Mouse (Mus musculus) urinary bladder, postnatal 4 days (tissue): ENCODE results near the gene Atxn10.
"Not testable (repeated sequence)": the region's sequence is repeated elsewhere in the genome, so short reads cannot be mapped to it uniquely, and the experiment has no call there.

Experiments used
- DNase-seq, 2 experiments: peaks; one replicate each; pipeline ENCODE4 v3.0.0; 2021 to 2022; ENCODE audit warnings: low spot score in 2 of 2

Atxn10 gene

DNA sequence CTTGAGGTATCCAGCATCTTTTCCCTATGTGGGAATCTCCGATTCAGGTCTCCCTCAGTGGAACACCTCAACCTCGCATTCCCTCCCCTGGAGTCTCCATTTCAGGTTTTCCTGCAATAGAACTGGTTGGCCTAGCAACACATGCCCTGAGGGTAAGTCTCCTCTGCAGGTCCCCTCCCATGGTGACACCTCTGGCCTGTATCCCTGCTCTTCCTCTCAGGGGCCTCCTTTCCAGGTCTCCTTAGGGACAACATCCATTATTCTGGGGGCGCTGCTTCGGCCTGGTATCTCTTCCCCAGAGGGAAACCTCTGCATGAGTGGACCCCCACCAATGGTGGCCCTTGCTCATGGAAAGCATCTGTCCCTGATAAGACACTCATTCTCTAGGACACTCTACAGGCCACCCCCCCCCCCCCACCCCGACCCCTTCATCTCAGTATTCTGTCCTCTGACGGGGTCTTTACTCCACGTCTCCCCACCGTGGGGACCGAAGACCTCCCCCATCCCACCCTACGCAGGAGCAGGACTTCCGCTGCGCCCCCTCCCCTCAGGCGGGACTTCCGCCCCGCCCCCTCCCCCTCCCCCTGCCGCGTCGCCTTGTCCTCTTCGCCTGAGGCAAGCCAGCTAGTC lies at the start of gene Atxn10:
Atxn10 (plus strand) TSS at position 575 of the 630 bp plus-strand sequence.
- DNase-seq, result no peak

GRCm38 (mm10) chr15:85294632-85295031 lies 41.4 kb upstream of the Atxn10 start:
- DNase-seq, result no peak

DNA sequence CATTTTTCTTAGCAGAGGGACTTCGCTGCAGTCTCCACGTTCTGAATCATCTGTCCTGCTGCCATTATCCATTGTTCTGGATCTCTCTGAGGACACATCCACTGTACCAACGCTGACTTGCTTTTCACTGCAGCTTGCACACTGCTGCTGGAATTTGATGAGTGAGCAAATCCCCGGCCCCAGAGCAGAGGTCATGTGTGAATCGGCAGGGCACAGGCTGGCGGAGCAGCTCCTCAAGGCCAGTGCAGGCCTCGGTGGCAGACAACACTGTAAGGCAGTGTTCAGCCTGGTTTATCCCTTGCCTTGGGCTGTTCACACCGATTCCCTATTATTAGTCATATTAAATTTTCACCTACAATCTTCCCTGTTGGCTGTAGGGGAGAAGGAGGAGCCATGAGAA lies 40.5 kb upstream of the Atxn10 start:
- DNase-seq, result no peak

DNA sequence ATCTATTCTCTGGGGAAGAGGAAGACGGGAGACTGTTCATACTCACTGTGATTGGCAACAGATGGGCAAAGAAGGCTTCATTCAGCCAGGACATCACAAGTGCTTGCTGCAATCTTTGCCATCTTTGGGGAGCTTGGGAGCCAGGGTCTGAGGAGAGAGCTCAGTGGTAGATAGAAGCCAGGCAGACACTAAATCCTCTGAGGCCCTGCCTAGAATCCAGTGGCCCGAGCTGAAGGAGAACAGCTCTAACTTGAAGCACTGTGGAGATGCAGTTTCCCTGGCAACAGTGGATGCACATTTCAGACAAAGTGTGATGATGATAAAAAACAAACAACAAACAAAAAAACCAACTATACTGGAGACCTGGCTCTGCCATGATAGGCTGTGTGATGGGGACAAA lies 40.1 kb upstream of the Atxn10 start:
- no peak for DNase-seq

- DNase-seq, result no peak
Observed at GRCm38 (mm10) chr15:85296538-85296937, 39.5 kb upstream of the Atxn10 start.

GRCm38 (mm10) chr15:85298167-85298781 lies 37.8 kb upstream of the Atxn10 start:
- DNase-seq, result no peak

DNA sequence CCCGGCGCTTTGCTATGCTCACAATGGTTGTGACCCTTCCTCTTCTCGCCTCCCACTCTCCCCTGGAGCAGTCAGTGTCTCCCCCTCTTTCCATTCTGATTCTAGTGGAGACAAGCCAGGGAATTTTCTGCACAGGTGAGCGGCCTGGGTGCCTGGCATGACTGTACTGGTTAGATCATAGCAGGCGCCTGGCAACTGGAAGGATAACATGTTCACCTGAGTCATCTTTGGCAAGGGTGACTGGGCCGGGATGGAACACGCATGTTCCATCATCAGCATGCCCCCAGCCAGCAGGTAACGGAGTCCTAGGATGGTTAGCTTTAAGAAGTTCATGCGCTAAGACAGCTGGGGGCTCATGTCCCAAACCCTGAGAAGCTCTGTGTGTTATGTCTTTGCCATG lies 37.1 kb upstream of the Atxn10 start:
- DNase-seq, result no peak

- DNase-seq, result no peak
Observed at GRCm38 (mm10) chr15:85303241-85303640, 32.8 kb upstream of the Atxn10 start.

DNA sequence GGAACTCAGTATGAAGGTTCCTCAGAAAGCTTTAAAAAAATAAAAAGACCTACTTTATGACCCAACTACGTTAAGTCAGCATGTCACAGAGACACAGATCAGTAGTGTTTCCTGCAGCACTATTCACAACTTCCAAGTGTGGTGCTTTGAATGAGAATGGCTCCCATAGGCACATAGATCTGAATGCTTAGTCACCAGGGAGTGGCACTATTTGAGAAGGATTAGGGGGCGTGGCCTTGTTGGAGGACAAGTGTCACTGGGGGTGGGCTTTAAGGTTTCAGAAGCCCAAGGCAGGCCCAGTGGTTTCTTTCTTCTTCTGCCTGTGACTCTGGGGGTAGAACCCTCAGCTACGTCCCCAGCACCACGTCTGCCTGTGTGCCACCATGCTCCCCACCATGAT lies 32.1 kb upstream of the Atxn10 start:
- no peak for DNase-seq

- no peak for DNase-seq
Observed at GRCm38 (mm10) chr15:85307061-85307660, 28.9 kb upstream of the Atxn10 start.

GRCm38 (mm10) chr15:85311058-85311657 lies 24.9 kb upstream of the Atxn10 start:
- DNase-seq, result no peak

DNA sequence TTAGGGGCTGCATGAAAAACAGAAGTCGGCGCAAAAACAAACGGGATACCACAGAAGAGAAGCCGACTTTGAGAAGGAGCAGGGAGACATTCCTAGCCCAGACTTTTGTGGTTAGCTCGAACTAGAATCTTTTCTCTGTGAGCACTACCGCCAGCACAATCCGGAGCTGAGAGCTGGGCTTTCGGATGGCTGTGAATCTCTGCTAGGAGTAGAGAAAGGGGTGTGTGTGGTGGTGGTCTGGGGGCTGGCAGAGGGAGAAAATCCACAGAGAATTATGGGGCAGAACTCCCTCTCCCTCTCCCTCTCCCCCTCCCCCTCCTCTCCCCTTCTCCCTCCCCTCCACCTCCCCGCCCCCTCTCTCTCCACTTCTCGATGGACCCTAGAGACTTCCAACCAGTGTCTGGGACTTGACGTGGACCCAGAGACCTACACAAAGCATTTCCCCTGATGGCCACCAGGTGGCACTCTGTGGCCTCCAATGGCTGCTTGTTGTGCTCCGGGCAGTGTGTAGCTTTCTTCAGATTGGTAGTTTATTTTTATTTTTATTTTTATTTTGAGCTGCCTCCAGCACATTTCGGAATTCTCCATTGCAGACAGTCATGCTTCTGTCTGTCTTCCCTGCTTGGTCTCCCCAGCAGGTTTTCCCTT lies 20.5 kb upstream of the Atxn10 start:
- DNase-seq, result peak; percentile 66 to 78

GRCm38 (mm10) chr15:85316342-85317140 lies 19.5 kb upstream of the Atxn10 start:
- DNase-seq, result no peak

DNA sequence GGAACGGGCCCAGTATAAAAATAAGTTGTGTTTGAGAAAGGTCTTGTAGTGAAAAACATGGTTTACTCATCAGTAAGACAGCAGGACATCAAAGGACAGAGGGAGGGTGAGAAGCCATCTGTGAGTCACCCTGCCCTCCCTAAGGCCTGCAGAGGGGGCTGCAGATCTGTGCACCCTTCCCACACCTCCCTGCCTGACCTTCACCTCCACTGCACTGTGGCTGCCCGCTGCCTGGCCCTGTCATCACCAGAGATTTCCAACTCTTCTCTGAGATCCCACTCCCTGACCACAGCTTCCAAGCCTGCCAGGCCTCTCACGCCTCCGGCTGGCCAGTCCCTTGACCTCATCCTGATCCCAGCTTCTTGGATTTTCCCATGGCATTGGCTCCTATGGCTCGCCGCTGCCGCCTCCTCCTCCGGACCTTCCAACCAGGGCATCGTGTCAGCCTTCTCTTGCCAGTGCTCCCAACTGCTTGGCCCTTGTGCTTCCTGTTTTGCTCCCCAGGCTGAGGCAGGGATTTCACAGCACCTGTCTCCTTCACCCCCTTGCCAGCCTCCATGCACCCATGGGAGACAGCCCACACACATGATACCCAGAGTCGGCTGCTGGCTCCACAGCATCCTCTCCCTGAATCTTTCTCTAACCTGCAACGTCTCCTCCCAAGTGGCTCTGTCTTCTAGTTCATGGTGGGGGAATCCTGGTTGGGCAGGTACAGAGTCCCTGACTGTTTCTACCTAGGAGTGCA lies 15.9 kb upstream of the Atxn10 start:
- no peak for DNase-seq

DNA sequence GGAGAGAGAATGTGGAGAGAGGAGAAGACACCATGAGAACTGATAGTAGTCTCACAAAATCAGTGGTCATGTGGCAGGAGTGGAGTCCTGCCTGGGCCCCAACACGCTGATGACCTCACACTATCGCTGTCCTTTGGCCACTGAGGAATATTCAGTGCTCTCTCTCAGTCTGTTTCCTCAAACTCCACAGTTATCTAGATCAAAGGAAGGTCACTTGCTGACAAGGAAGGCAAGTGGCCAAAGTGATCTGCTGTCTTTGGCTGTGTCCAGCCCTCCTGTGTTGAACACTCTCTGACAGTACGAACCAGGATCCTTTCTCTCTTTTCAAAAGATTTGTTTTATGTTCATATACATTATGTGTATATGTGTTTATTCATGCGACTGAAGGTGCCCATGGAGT lies 12.8 kb upstream of the Atxn10 start:
- DNase-seq, result no peak

DNA sequence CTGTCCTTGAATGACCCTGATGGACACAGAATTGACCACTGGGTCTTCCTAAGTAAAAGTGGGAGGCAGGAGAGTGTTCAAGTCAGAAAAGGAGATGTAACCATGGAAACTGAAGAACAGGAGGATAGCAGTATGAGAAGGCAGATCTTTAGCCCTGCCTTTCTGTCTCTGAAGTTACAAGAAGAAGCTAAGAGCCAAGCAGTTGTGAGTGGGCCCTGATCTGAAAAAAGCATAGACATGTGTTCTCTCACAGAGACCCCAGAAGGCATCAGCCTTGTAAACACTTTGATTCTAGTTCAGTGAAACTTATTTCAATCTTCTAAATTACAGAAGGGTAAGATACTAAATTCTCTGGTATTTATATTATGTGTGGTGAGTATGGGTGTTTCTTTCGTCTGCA lies 11.6 kb upstream of the Atxn10 start:
- DNase-seq, result no peak

DNA sequence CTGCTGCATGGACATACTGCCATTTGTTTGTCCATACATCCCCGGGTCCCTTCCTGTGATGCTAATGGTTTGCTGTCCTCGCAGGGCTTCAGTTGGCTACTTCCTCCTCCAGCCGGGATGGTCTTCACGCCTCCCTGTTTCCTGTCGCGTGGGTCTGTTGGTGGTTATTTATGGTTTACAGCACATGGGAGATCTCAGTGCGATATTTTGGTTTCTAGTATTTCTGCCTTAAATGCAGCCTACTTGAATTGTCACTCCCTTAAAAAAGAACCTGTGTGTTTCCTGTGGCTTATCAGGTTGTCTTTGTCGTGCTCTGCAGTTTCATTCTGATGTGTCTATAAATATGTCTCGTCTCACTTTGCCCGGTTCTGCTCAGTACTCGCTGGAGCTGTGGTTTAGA lies 8.2 kb upstream of the Atxn10 start:
- no peak for DNase-seq

- not testable (repeated sequence) for DNase-seq
Observed at GRCm38 (mm10) chr15:85328455-85328854, 7.6 kb upstream of the Atxn10 start.

DNA sequence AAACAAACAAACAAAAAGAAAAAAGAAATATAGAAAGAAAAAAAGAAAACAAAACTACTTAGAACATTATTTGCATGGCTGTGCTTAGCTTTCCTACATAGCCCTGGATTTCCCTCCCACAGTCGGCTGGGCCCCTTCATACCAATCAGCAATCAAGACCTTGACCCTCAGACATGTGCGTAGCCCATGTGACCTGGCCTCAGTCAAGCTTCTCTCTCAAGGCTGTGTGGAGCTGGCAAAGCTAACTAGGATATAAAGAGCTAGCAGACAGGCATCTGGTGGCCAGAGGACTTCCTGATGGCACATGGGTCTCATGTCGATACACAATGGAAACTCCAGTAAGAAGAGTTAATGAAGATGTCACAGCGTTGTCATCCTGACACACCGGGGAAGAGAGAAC lies 6.9 kb upstream of the Atxn10 start:
- DNase-seq, result no peak

DNA sequence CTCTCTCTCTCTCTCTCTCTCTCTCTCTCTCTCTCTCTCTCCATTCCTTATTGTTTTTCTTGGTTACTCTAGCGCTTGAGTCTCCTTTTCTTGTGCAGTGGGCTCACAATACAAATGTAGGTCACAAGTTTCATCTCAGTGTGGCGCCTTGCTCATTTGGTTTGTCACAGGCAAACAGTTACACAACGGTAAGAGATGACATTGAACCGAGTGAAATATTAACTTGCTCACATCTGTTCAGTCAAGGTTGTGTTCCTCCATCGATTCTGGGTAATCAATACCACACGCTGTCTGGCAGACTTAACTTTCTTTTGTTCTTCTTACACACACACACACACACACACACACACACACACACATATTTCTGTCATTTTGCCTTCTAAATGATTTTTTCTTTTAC lies 6.0 kb upstream of the Atxn10 start:
- no peak for DNase-seq

DNA sequence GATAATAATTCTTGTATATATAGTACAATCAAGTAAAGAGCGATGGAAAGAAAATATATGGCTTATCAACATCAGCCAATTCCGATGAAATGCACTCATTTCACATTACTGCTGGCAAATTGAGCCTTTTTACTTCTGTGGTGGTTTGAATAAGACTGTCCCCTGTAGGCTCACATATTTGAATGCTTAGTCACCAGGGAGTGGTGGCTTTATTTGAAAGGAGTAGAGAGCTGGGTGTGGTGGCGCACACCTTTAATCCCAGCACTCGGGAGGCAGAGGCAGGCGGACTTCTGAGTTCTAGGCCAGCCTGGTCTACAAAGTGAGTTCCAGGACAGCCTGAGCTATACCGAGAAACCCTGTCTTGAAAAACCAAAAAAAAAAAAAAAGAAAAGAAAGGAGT lies 2.5 kb upstream of the Atxn10 start:
- not testable (repeated sequence) for DNase-seq
